Mouse (Mus musculus) heart, adult 18-20 months (tissue): Measurements from ENCODE around the gene Mecom. TPM values are rescaled to one million over a fixed set of nuclear protein-coding genes. Genes with fewer than 3 reads are reported as not detected.

Experiments
- DNase-seq, 2 experiments: peaks; one replicate each; pipeline ENCODE4 v3.0.0; 2021 to 2022; ENCODE audit warnings: mixed read lengths in 1 of 2
- total RNA-seq, 2 experiments: library from RNA; stranded (reverse); gene quantifications; 2 replicates each; pipeline ENCODE4 v1.2.3; 2021

Gene Mecom
- total RNA-seq, 2 experiments from 2014 or later: 11.2 to 11.8 TPM

GRCm38 (mm10) chr3:30104515-30105098, 443.2 kb downstream of the Mecom start:
- no peak for DNase-seq

GRCm38 (mm10) chr3:30101146-30101545, 446.7 kb downstream of the Mecom start:
- no peak for DNase-seq

- DNase-seq: no peak
These were observed 450.1 kb downstream of the Mecom start for GRCm38 (mm10) chr3:30097713-30098112.

- DNase-seq: no peak
These were observed 450.7 kb downstream of the Mecom start for GRCm38 (mm10) chr3:30097129-30097528.

GRCm38 (mm10) chr3:30093005-30093404, 454.8 kb downstream of the Mecom start:
- DNase-seq: peak in 1 of 2 experiments; percentile 13

- DNase-seq: no peak
These were observed 455.3 kb downstream of the Mecom start for GRCm38 (mm10) chr3:30092481-30092880.

GRCm38 (mm10) chr3:30091860-30092259, 455.9 kb downstream of the Mecom start:
- no peak for DNase-seq

GRCm38 (mm10) chr3:30091401-30091800, 456.4 kb downstream of the Mecom start:
- DNase-seq: no peak

GRCm38 (mm10) chr3:30086139-30086538, 461.7 kb downstream of the Mecom start:
- no peak for DNase-seq

GRCm38 (mm10) chr3:30083842-30084241, 464.0 kb downstream of the Mecom start:
- no peak for DNase-seq

GRCm38 (mm10) chr3:30083268-30083667, 464.5 kb downstream of the Mecom start:
- no peak for DNase-seq

GRCm38 (mm10) chr3:30080827-30081226, 467.0 kb downstream of the Mecom start:
- DNase-seq: no peak

GRCm38 (mm10) chr3:30076522-30076921, 471.3 kb downstream of the Mecom start:
- peak in 1 of 2 experiments; percentile 9 for DNase-seq

GRCm38 (mm10) chr3:30071271-30071670, 476.5 kb downstream of the Mecom start:
- DNase-seq: peak; percentile 14 to 27

- no peak for DNase-seq
These were observed 481.3 kb downstream of the Mecom start for GRCm38 (mm10) chr3:30066519-30066918.

- no peak for DNase-seq
These were observed 487.8 kb downstream of the Mecom start for GRCm38 (mm10) chr3:30060058-30060457.

- no peak for DNase-seq
These were observed 488.2 kb downstream of the Mecom start for GRCm38 (mm10) chr3:30059615-30060014.

- DNase-seq: no peak
These were observed 496.5 kb downstream of the Mecom start for GRCm38 (mm10) chr3:30051287-30051686.

GRCm38 (mm10) chr3:30050795-30051194, 497.0 kb downstream of the Mecom start:
- DNase-seq: no peak

GRCm38 (mm10) chr3:30048792-30049191, 499.0 kb downstream of the Mecom start:
- DNase-seq: no peak

GRCm38 (mm10) chr3:30048157-30048556, 499.7 kb downstream of the Mecom start:
- DNase-seq: no peak

- no peak for DNase-seq
These were observed 504.3 kb downstream of the Mecom start for GRCm38 (mm10) chr3:30043525-30043924.

- DNase-seq: no peak
These were observed 509.3 kb downstream of the Mecom start for GRCm38 (mm10) chr3:30038545-30038944.

- no peak for DNase-seq
These were observed 527.8 kb downstream of the Mecom start for GRCm38 (mm10) chr3:30019961-30020360.

- no peak for DNase-seq
These were observed 528.4 kb downstream of the Mecom start for GRCm38 (mm10) chr3:30019411-30019810.
